Mouse (Mus musculus): ENCODE data around the gene Minpp1.

GRCm38 (mm10) chr19:32489166-32489895, 3.8 kb downstream of the Minpp1 start:
- TF ChIP-seq CTCF (IDR thresholded peaks at IDR 0.05; ENCODE audit: low read depth) (no peak), EP300 (IDR thresholded peaks at IDR 0.05; ENCODE audit: low read depth) (no peak)

All from liver, postnatal 0 days (tissue).